Mouse (Mus musculus) layer of hippocampus, adult 8-10 months (tissue): ENCODE results near the gene Tfdp2. TPM values are rescaled to one million over a fixed set of nuclear protein-coding genes. Genes with fewer than 3 reads are reported as not detected.

ENCODE experiments used
- DNase-seq, 2 experiments: peaks; one replicate each; pipeline ENCODE4 v3.0.0; 2022; ENCODE audit warnings: low spot score in 2 of 2
- total RNA-seq, 4 experiments: library from RNA; stranded (reverse); gene quantifications; 2 replicates each; pipeline ENCODE4 v1.2.4; 2022

Tfdp2 gene
- total RNA-seq, 4 experiments from 2014 or later: 39.6 to 45.8 (median 43.2) TPM

GRCm38 (mm10) chr9:96369654-96370384 lies 173.7 kb downstream of the Tfdp2 start:
- DNase-seq: no peak

- no peak for DNase-seq
Measured at GRCm38 (mm10) chr9:96371075-96371474, 175.0 kb downstream of the Tfdp2 start.

Other genes starting within 250 kb of the Tfdp2 start
- 10 to 100 TPM; 26.5 to 32.5 (median 31.9) TPM for gene Xrn1, start 241.5 kb upstream of the Tfdp2 start, total RNA-seq
- gene Gk5, start 76.9 kb upstream of the Tfdp2 start, total RNA-seq: 1 to 10 TPM; 5.2 to 6.9 (median 5.5) TPM
- gene Atp1b3, start 168.2 kb downstream of the Tfdp2 start, total RNA-seq: 100 to 1,000 TPM in 2 of 4 experiments, 10 to 100 TPM in 2; 95.9 to 111 (median 103) TPM